Comparison of ENCODE assay signal across 19 mouse cellular contexts in genomic region chr19:30371901-30372300, GRCm38 (mm10).
A peak's percentile ranks its signal among the peaks of the same experiment; 100 is the strongest.
DNase-seq lines count a peak whose midpoint lies in the region; ATAC-seq and TF ChIP-seq lines count a peak whose summit lies in the region.
"Had no signal": no experiment of that assay in that cellular context is flagged by ENCODE, and none has a peak within 500 bp of the region (broad histone marks: within the 10 kb centered on the region; RNA-seq: fewer than 3 reads in every experiment).

No protein-coding gene starts in this region.

- WGBS in kidney, embryonic 16.5 days: 31% methylated on average over 5 of the region's 5 CpGs
- WGBS in stomach, embryonic 15.5 days: 39% methylated on average over 5 of the region's 5 CpGs
- WGBS in stomach, postnatal 0 days: 38% methylated on average over 5 of the region's 5 CpGs

- H3K4me3 ChIP-seq in kidney, embryonic 16.5 days (ENCODE audit: low read length): no peak overlapping the region
- H3K4me3 ChIP-seq in stomach, embryonic 15.5 days (replicated peaks): no peak overlapping the region
- no peak overlapping the region for H3K4me3 ChIP-seq in stomach, postnatal 0 days (ENCODE audit: low read depth, low read length)
- H3K4me3 ChIP-seq: forebrain, embryonic 15.5 days; limb, embryonic 12.5 days; liver, embryonic 15.5 days; midbrain, embryonic 10.5 days had no signal

- H3K27me3 ChIP-seq in kidney, embryonic 16.5 days (ENCODE audit: insufficient read depth, low read length): no peaks in the 10 kb centered on the region
- H3K27me3 ChIP-seq in stomach, embryonic 15.5 days (replicated peaks): no peaks in the 10 kb centered on the region
- no peaks in the 10 kb centered on the region for H3K27me3 ChIP-seq in stomach, postnatal 0 days (ENCODE audit: control insufficient read depth, insufficient read depth, low read length)
- H3K27me3 ChIP-seq: forebrain, embryonic 15.5 days; limb, embryonic 12.5 days; liver, embryonic 15.5 days had no signal

- H3K4me1 ChIP-seq in kidney, embryonic 16.5 days (ENCODE audit: insufficient read depth, low read length): peaks cover 9% of the 10 kb centered on the region; the same call in 1 of the 2 replicates
- H3K4me1 ChIP-seq in stomach, embryonic 15.5 days: peaks cover 4% of the 10 kb centered on the region; the same call in 1 of the 2 replicates
- no peaks in the 10 kb centered on the region for H3K4me1 ChIP-seq in stomach, postnatal 0 days (replicated peaks; ENCODE audit: control insufficient read depth, insufficient read depth)
- H3K4me1 ChIP-seq: forebrain, embryonic 15.5 days; liver, embryonic 15.5 days; midbrain, embryonic 10.5 days had no signal

- H3K9me3 ChIP-seq in kidney, embryonic 16.5 days (ENCODE audit: low read length): no peaks in the 10 kb centered on the region
- no peaks in the 10 kb centered on the region for H3K9me3 ChIP-seq in stomach, embryonic 15.5 days
- H3K9me3 ChIP-seq in stomach, postnatal 0 days (ENCODE audit: control insufficient read depth, low read length): no peaks in the 10 kb centered on the region
- H3K9me3 ChIP-seq: forebrain, embryonic 15.5 days; limb, embryonic 12.5 days; liver, embryonic 15.5 days; midbrain, embryonic 10.5 days had no signal

- peak; percentile 18 for DNase-seq in embryo, embryonic 11 days
- no peak for DNase-seq in embryo, embryonic 9.5 days (ENCODE audit: extremely low spot score)
- no peak for DNase-seq in kidney, adult 9 months
- no peak for DNase-seq in stomach, postnatal 0 days (ENCODE audit: low spot score)
- DNase-seq in mesoderm, embryonic 11.5 days (ENCODE audit: low read depth, low spot score): peak; percentile 16
- no peak for DNase-seq in layer of hippocampus, postnatal 14 days (ENCODE audit: low spot score in 2 of 2)
- DNase-seq: adrenal gland, postnatal 36 days; cerebellum, postnatal 25 days; heart, adult 18-20 months; kidney, postnatal 14 days; thymus, postnatal 25 days had no signal

- ATAC-seq in kidney, embryonic 16.5 days (ENCODE audit: low FRiP score, low TSS enrichment): peak; percentile 85; the same call in 1 of the 2 replicates
- no peak; the same call in 1 of the 2 replicates for ATAC-seq in stomach, embryonic 15.5 days (ENCODE audit: insufficient read depth, low FRiP score, low read depth)
- ATAC-seq in stomach, postnatal 0 days (ENCODE audit: low FRiP score, low TSS enrichment): no peak
- ATAC-seq: forebrain, embryonic 15.5 days; hindbrain, embryonic 16.5 days; Patski had no signal

- H3K9ac ChIP-seq in kidney, embryonic 16.5 days (replicated peaks; ENCODE audit: low read length): no peak overlapping the region
- H3K9ac ChIP-seq in stomach, embryonic 15.5 days: no peak overlapping the region
- no peak overlapping the region for H3K9ac ChIP-seq in stomach, postnatal 0 days (ENCODE audit: low read length)
- H3K9ac ChIP-seq: forebrain, embryonic 15.5 days; limb, embryonic 12.5 days; liver, embryonic 15.5 days had no signal

- TF ChIP-seq CTCF in stomach, postnatal 0 days (IDR thresholded peaks at IDR 0.05; ENCODE audit: low read depth): no peak

- peak overlapping the region; percentile 23; the same call in 1 of the 2 replicates for H3K4me2 ChIP-seq in kidney, embryonic 16.5 days (replicated peaks; ENCODE audit: low read depth, low read length)
- no peak overlapping the region for H3K4me2 ChIP-seq in stomach, embryonic 15.5 days
- H3K4me2 ChIP-seq in stomach, postnatal 0 days (replicated peaks; ENCODE audit: low read depth): no peak overlapping the region
- H3K4me2 ChIP-seq: forebrain, embryonic 15.5 days; limb, embryonic 12.5 days; liver, embryonic 15.5 days had no signal

- no peak for TF ChIP-seq EP300 in stomach, postnatal 0 days (optimal IDR thresholded peaks at IDR 0.05)

- peak overlapping the region; percentile 84 for H3K27ac ChIP-seq in kidney, embryonic 16.5 days (ENCODE audit: low read length)
- peak overlapping the region; percentile 49; the same call in 1 of the 2 replicates for H3K27ac ChIP-seq in stomach, embryonic 15.5 days
- no peak overlapping the region for H3K27ac ChIP-seq in stomach, postnatal 0 days (replicated peaks)
- H3K27ac ChIP-seq: forebrain, embryonic 15.5 days; limb, embryonic 12.5 days; liver, embryonic 15.5 days; midbrain, embryonic 10.5 days had no signal

- H3K36me3 ChIP-seq in kidney, embryonic 16.5 days (ENCODE audit: insufficient read depth, low read length): no peaks in the 10 kb centered on the region
- no peaks in the 10 kb centered on the region for H3K36me3 ChIP-seq in stomach, embryonic 15.5 days
- no peaks in the 10 kb centered on the region for H3K36me3 ChIP-seq in stomach, postnatal 0 days (ENCODE audit: control insufficient read depth, insufficient read depth, low read length)
- H3K36me3 ChIP-seq: forebrain, embryonic 15.5 days; limb, embryonic 12.5 days; liver, embryonic 15.5 days; midbrain, embryonic 10.5 days had no signal

Comparison
In these comparisons a context has a peak if more than half of its experiments do, and no peak if none do; other contexts are left out.
1. DNase-seq: peak in embryo, embryonic 11 days (single experiment) and mesoderm, embryonic 11.5 days (single experiment); none in embryo, embryonic 9.5 days (single experiment), kidney, adult 9 months (single experiment), stomach, postnatal 0 days (single experiment) and layer of hippocampus, postnatal 14 days (0 of 2).